Mouse (Mus musculus) neural tube, postnatal 0 days (tissue): ENCODE measurements around the gene Ypel5. TPM values are rescaled to one million over a fixed set of nuclear protein-coding genes. Genes with fewer than 3 reads are reported as not detected.

ENCODE experiments used
- polyA plus RNA-seq: library from polyadenylated mRNA; unstranded; fragments of >200 nt; fragmentation: Nextera tagmentation; extraction: Ambion mirVana; gene quantifications from 2 replicates; pipeline ENCODE4 v1.2.1, GENCODE M21; 2015

Gene Ypel5
- 86.1 and 92.3 TPM in 2 replicates for polyA plus RNA-seq

GRCm38 (mm10) chr17:72836158-72837115, at the start of gene Ypel5:
Ypel5 (plus strand) TSS chr17:72836453.

Other genes starting within 250 kb of the Ypel5 start
- 6.1 and 7.5 TPM in 2 replicates for gene Alk, start 231.8 kb upstream of the Ypel5 start, polyA plus RNA-seq
- 3.5 and 4.3 TPM in 2 replicates for gene Lbh, start 81.9 kb downstream of the Ypel5 start, polyA plus RNA-seq